Mouse (Mus musculus) kidney, adult 2 months (tissue): ENCODE measurements around the gene Inpp5e.

Experiments used
- CTCF ChIP-seq: fragments of 200-500 bp; conservative IDR thresholded peaks from 2 replicates; pipeline ENCODE4 v1.5.1; 2011; ENCODE audit warnings: low read depth, mild to moderate bottlenecking, control low read depth, low read length, moderate library complexity, mixed read lengths; ENCODE audit not compliant: insufficient read depth, insufficient read length
- POLR2A ChIP-seq: fragments of 200-500 bp; IDR thresholded peaks from one replicate; pipeline ENCODE4 v1.6.1; 2011; ENCODE audit warnings: low read depth, low read length, control low read depth

- TF ChIP-seq CTCF (no peak), POLR2A (no peak)
Measured at GRCm38 (mm10) chr2:26437221-26437620, 28.2 kb upstream of the Inpp5e start.
